In the genomic region with DNA sequence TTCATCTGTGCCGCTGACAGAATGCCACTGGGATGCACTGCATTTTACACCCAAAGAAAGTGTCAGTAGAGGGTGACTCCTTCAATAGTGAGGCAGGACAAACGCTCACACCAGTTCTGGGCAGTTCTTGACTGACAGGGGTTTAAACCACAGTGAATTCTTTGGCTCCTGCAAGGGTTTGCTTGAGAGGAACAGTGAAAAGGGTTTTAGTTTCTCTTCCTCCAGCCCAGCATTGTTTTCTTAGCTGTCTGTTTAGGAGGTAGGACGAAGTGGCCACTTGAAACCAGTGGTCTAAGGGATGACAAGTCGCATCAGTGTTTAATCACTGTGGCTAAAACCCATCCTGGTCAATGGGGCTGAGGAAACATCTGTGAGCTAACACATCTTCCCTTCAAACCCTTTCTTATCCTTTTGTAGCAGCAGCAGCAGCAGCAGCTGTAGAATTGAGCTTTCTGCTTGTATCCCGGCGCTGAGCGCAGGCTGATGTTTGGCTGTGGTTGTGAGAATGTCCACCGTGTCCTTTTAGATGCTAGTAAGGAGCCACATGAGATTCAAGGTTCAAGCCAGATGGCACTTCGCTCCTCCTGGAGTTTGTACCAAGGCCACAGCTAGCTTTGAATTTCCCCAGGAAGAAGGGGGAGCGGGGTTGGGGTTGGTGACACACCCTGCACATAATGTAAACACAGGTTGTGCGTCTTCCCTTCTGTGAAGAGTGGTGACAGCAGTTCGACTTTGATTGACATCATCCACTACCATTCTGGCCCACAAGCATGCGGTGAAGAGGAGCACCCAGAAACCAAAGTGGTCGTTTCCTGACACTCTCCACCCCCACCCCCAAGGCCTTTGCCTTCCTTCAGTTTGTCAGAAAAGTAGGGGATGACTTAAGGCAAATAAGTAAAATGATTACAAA, we compare ENCODE assay signal across 8 mouse cellular contexts.
DNase-seq lines count a peak whose midpoint lies in the region; ATAC-seq and TF ChIP-seq lines count a peak whose summit lies in the region.

No protein-coding gene starts in this region.

- WGBS in forebrain, embryonic 10.5 days = 68% methylated on average over 14 of the region's 14 CpGs
- 54% methylated on average over 14 of the region's 14 CpGs for WGBS in forebrain, postnatal 0 days
- WGBS in stomach, embryonic 14.5 days = 52% methylated on average over 14 of the region's 14 CpGs
- 56% methylated on average over 14 of the region's 14 CpGs for whole genome bisulfite sequencing in stomach, postnatal 0 days
- WGBS in midbrain, embryonic 11.5 days = 45% methylated on average over 14 of the region's 14 CpGs

- TF ChIP-seq CTCF in forebrain, postnatal 0 days (IDR thresholded peaks at IDR 0.05; ENCODE audit: low read depth) = no peak
- TF ChIP-seq CTCF in stomach, postnatal 0 days (IDR thresholded peaks at IDR 0.05; ENCODE audit: low read depth) = no peak

- peak overlapping the region; percentile 60 for H3K27ac ChIP-seq in forebrain, embryonic 10.5 days
- no peak overlapping the region for H3K27ac ChIP-seq in forebrain, postnatal 0 days (ENCODE audit: low read depth, low read length)
- H3K27ac ChIP-seq in stomach, embryonic 14.5 days (ENCODE audit: low read length) = peak overlapping the region; percentile 13; the same call in 1 of the 2 replicates
- no peak overlapping the region for H3K27ac ChIP-seq in stomach, postnatal 0 days (replicated peaks)
- H3K27ac ChIP-seq in midbrain, embryonic 11.5 days (ENCODE audit: low read depth, low read length) = peak overlapping the region; percentile 44; the same call in 1 of the 2 replicates

- H3K9ac ChIP-seq in forebrain, postnatal 0 days = no peak overlapping the region
- no peak overlapping the region for H3K9ac ChIP-seq in stomach, embryonic 14.5 days (replicated peaks; ENCODE audit: low read depth, low read length)
- H3K9ac ChIP-seq in stomach, postnatal 0 days (ENCODE audit: low read length) = no peak overlapping the region
- no peak overlapping the region for H3K9ac ChIP-seq in midbrain, embryonic 11.5 days (ENCODE audit: low read length)

- peaks cover 5% of the 10 kb centered on the region; the same call in 1 of the 2 replicates for H3K27me3 ChIP-seq in forebrain, embryonic 10.5 days (ENCODE audit: poor library complexity, severe bottlenecking)
- H3K27me3 ChIP-seq in forebrain, postnatal 0 days (ENCODE audit: insufficient read depth, low read length) = no peaks in the 10 kb centered on the region
- no peaks in the 10 kb centered on the region for H3K27me3 ChIP-seq in stomach, embryonic 14.5 days (ENCODE audit: control insufficient read depth, insufficient read depth, low read length)
- no peaks in the 10 kb centered on the region for H3K27me3 ChIP-seq in stomach, postnatal 0 days (ENCODE audit: control insufficient read depth, insufficient read depth, low read length)
- no peaks in the 10 kb centered on the region for H3K27me3 ChIP-seq in midbrain, embryonic 11.5 days (ENCODE audit: control insufficient read depth, insufficient read depth, low read length)

- no peaks in the 10 kb centered on the region for H3K36me3 ChIP-seq in forebrain, embryonic 10.5 days (replicated peaks)
- H3K36me3 ChIP-seq in forebrain, postnatal 0 days (ENCODE audit: insufficient read depth) = no peaks in the 10 kb centered on the region
- no peaks in the 10 kb centered on the region for H3K36me3 ChIP-seq in stomach, embryonic 14.5 days (ENCODE audit: control insufficient read depth, insufficient read depth, low read length)
- H3K36me3 ChIP-seq in stomach, postnatal 0 days (ENCODE audit: control insufficient read depth, insufficient read depth, low read length) = no peaks in the 10 kb centered on the region
- H3K36me3 ChIP-seq in midbrain, embryonic 11.5 days (ENCODE audit: control insufficient read depth, insufficient read depth, low read length) = no peaks in the 10 kb centered on the region

- no peak for TF ChIP-seq EP300 in stomach, postnatal 0 days (optimal IDR thresholded peaks at IDR 0.05)

- H3K4me3 ChIP-seq in forebrain, embryonic 10.5 days = no peak overlapping the region
- no peak overlapping the region for H3K4me3 ChIP-seq in forebrain, postnatal 0 days (ENCODE audit: low read depth, low read length)
- no peak overlapping the region for H3K4me3 ChIP-seq in stomach, embryonic 14.5 days (ENCODE audit: low read depth, low read length)
- no peak overlapping the region for H3K4me3 ChIP-seq in stomach, postnatal 0 days (ENCODE audit: low read depth, low read length)
- H3K4me3 ChIP-seq in midbrain, embryonic 11.5 days (ENCODE audit: low read depth, low read length) = no peak overlapping the region

- H3K4me2 ChIP-seq in forebrain, postnatal 0 days (ENCODE audit: low read depth) = no peak overlapping the region
- no peak overlapping the region for H3K4me2 ChIP-seq in stomach, embryonic 14.5 days (replicated peaks; ENCODE audit: low read depth, low read length)
- H3K4me2 ChIP-seq in stomach, postnatal 0 days (replicated peaks; ENCODE audit: low read depth) = no peak overlapping the region
- no peak overlapping the region for H3K4me2 ChIP-seq in midbrain, embryonic 11.5 days

- no peak for ATAC-seq in forebrain, postnatal 0 days
- no peak for ATAC-seq in stomach, embryonic 14.5 days (ENCODE audit: insufficient number of reproducible peaks, insufficient read depth, low FRiP score, low read depth)
- ATAC-seq in stomach, postnatal 0 days (ENCODE audit: low FRiP score, low TSS enrichment) = no peak
- no peak for ATAC-seq in midbrain, embryonic 11.5 days (ENCODE audit: low FRiP score)

- peaks cover 29% of the 10 kb centered on the region for H3K4me1 ChIP-seq in forebrain, embryonic 10.5 days
- H3K4me1 ChIP-seq in forebrain, postnatal 0 days (ENCODE audit: insufficient read depth) = 0 out of 2 replicates have a peak, but pooled peaks cover 5% of the 10 kb centered on the region
- H3K4me1 ChIP-seq in stomach, embryonic 14.5 days (ENCODE audit: control insufficient read depth, insufficient read depth, low read length) = 0 out of 2 replicates have a peak, but pooled peaks cover 3% of the 10 kb centered on the region
- no peaks in the 10 kb centered on the region for H3K4me1 ChIP-seq in stomach, postnatal 0 days (replicated peaks; ENCODE audit: control insufficient read depth, insufficient read depth)
- H3K4me1 ChIP-seq in midbrain, embryonic 11.5 days (ENCODE audit: control insufficient read depth, insufficient read depth, low read length) = peaks cover 16% of the 10 kb centered on the region

- DNase-seq in forebrain, embryonic 10.5 days (ENCODE audit: extremely low spot score, low spot score) = peak; percentile 13
- no peak for DNase-seq in forebrain, postnatal 0 days
- DNase-seq in stomach, postnatal 0 days (ENCODE audit: low spot score) = no peak
- no peak for DNase-seq in midbrain, embryonic 11.5 days (ENCODE audit: low spot score, missing footprints)
- no peak for DNase-seq in urinary bladder, postnatal 36 days (ENCODE audit: low spot score in 2 of 2)
- no peak for DNase-seq in left cerebral cortex, adult 18-20 months (ENCODE audit: low spot score in 2 of 2)
- no peak for DNase-seq in urinary bladder, postnatal 10 days (ENCODE audit: low spot score)

- no peaks in the 10 kb centered on the region for H3K9me3 ChIP-seq in forebrain, embryonic 10.5 days
- H3K9me3 ChIP-seq in forebrain, postnatal 0 days (ENCODE audit: low read length) = no peaks in the 10 kb centered on the region
- H3K9me3 ChIP-seq in stomach, embryonic 14.5 days (ENCODE audit: control insufficient read depth, low read depth, low read length) = no peaks in the 10 kb centered on the region
- no peaks in the 10 kb centered on the region for H3K9me3 ChIP-seq in stomach, postnatal 0 days (ENCODE audit: control insufficient read depth, low read length)
- no peaks in the 10 kb centered on the region for H3K9me3 ChIP-seq in midbrain, embryonic 11.5 days (ENCODE audit: control insufficient read depth, low read length)

Comparison
In these comparisons a context has a peak if more than half of its experiments do, and no peak if none do; other contexts are left out.
1. H3K27ac ChIP-seq: peak in forebrain, embryonic 10.5 days (single experiment), stomach, embryonic 14.5 days (single experiment) and midbrain, embryonic 11.5 days (single experiment); none in forebrain, postnatal 0 days (single experiment) and stomach, postnatal 0 days (single experiment).